Mouse (Mus musculus) cerebellum, postnatal 25 days (tissue): ENCODE results near the gene Cldn3.
"Not testable (repeated sequence)": the region's sequence is repeated elsewhere in the genome, so short reads cannot be mapped to it uniquely, and the experiment has no call there.

Source experiments
- DNase-seq, 2 experiments: peaks; one replicate each; pipeline ENCODE4 v3.0.0; 2021; ENCODE audit warnings: mixed read lengths in 2 of 2

Gene Cldn3

DNA sequence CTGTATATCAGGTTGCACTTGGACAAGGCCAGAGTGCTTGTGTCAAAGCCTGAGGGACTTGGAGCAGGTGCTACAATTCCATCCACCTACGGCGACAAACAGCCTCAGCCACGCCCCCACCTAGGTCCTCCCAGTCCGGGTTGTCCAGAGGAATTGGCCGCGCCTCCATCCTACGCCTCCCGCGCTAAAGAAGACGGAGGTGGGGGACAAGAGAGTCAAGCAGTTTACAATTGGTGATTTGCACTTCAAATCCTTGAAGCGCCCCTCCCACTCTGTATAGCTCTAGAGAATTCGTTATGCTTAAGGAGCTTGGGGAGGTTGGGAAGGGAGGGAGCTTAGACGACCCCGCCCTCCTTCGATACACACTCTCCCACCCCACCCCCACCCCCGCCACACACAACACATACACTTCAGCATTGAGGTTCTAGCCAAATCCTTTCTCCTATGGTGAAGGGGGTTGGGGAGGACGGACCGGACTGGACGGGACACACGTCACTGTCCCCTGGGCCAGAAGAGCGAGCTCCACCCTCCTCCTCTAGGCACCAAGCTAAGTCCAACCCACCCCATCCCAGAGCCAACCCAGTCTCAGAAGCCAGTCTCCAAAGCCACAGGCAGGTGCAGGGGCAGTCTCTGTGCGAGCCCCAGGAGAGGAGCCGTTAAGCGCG lies at the start of gene Cldn3:
Gene Cldn3 (plus strand): TSS at position 582 of the 665 bp plus-strand sequence.
- peak in 1 of 2 experiments; percentile 15 for DNase-seq

GRCm38 (mm10) chr5:134936626-134937185 lies 49.3 kb upstream of the Cldn3 start:
- no peak for DNase-seq

DNA sequence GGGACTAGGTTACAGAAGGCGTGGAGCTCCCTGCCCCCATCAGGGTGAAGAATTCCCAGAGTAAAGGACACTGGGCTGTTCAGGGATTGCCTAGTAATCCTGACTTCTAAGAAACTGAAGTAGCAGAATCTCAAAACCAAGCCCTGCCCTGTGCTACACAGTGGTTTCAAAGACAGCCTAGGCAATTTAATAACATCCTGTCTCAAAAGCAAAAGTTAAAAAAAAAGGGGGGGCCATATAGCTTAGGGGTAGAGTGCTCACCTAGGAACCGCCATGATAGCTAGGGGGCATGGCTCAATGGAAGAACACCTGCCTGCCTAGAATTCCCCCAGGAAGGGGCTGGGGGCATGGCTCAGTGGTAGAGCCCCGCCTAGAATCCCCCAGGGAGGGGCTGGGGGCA lies 46.9 kb upstream of the Cldn3 start:
- no peak for DNase-seq

- DNase-seq: not testable (repeated sequence)
Measured at GRCm38 (mm10) chr5:134939554-134939953, 46.5 kb upstream of the Cldn3 start.

GRCm38 (mm10) chr5:134941472-134942209 lies 44.4 kb upstream of the Cldn3 start:
- no peak for DNase-seq

DNA sequence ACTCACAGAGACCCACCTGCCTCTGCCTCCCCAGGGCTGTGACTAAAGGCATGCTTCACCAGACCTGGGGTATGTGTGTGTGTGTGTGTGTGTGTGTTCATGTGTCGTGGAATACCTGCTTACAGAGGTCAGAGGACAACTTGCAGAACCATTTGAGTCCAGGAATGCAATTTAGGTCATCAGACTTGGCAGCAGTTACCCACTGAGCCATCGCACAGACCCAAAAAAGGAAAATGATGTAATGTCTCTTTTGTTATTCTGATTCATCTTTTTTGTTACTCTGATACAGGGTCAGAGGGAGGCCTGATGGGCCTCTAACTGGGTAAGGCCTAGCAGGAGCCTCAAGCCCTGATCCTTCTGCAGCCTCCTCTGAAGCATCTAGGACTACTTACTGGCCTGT lies 43.3 kb upstream of the Cldn3 start:
- peak in 1 of 2 experiments; percentile 22 for DNase-seq

DNA sequence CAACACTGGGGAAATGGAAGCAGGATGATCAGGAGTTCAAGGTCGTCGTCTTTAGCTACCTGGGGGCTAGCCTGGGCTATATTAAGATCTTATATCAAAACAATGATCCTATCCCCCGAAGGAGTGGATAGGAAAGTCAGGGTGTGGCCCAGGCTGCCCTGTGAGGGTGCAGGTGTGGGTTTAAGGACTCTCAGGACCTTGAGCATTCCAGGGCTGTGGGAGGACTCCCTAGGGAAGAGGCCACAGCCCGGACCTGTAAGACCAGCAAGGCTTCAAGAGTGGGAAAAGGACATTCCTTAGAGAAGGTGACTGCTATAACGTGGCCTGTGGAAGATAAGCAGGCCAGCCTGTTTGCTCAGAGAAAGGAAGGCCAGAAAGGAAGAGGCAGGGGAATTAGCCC lies 41.8 kb upstream of the Cldn3 start:
- no peak for DNase-seq

- DNase-seq: no peak
Measured at GRCm38 (mm10) chr5:134945266-134945959, 40.6 kb upstream of the Cldn3 start.

DNA sequence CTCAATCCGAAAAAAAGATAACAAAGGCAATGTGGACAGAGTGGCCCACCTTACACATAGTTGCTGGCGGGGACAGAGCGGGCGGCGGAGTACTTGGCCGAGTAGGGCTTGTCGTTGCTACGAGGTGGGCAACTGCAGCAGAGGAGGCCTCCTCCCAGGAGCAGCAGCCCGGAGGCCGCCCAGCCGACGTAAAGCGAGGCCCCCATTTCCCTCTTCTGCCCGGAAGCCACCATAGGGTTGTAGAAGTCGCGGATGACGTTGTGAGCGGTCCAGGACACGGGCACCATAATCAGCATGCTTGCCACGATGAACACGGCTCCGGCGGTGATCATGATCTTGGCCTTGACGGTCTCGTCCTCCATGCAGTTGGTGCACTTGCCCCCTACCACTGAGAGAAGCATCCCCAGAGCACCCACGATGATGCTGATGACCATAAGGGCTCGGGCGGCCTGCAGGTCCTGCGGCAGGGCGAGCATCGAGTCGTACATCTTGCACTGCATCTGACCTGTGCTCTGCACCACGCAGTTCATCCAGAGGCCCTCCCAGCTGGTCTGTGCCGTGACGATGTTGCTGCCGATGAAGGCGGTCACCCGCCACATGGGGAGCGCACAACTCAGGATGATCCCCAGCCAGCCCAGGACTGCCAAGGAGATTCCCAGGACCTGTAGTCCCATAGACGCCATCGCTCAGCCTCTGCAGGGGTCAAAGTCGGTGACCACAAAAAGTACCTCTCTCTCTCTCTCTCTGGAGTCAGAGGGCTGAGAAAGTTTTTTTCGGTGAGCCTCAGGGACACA lies 39.8 kb upstream of the Cldn3 start:
- no peak for DNase-seq

GRCm38 (mm10) chr5:134946857-134947255 lies 39.2 kb upstream of the Cldn3 start, which contains the start of gene Cldn4:
Gene Cldn4 (minus strand): TSS chr5:134946934.
- DNase-seq: no peak

GRCm38 (mm10) chr5:134947420-134948084 lies 38.5 kb upstream of the Cldn3 start:
- DNase-seq: no peak

DNA sequence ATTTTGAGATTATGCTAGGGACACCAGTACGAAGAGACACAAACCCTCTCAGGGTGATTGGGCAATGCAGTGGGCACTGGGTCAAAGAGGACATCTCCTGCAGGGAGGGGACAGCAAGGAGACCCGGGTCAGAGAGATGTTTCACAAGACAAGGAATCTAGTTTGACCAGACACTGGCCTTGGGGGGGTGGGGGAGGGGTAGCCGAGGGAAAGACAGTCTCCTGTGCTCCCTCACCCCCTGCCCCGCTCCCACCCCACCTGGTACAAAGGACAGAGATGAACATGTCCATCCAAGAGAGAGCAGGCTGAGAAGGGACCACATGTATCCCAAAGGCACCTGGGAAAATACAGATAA lies 38.0 kb upstream of the Cldn3 start:
- no peak for DNase-seq

DNA sequence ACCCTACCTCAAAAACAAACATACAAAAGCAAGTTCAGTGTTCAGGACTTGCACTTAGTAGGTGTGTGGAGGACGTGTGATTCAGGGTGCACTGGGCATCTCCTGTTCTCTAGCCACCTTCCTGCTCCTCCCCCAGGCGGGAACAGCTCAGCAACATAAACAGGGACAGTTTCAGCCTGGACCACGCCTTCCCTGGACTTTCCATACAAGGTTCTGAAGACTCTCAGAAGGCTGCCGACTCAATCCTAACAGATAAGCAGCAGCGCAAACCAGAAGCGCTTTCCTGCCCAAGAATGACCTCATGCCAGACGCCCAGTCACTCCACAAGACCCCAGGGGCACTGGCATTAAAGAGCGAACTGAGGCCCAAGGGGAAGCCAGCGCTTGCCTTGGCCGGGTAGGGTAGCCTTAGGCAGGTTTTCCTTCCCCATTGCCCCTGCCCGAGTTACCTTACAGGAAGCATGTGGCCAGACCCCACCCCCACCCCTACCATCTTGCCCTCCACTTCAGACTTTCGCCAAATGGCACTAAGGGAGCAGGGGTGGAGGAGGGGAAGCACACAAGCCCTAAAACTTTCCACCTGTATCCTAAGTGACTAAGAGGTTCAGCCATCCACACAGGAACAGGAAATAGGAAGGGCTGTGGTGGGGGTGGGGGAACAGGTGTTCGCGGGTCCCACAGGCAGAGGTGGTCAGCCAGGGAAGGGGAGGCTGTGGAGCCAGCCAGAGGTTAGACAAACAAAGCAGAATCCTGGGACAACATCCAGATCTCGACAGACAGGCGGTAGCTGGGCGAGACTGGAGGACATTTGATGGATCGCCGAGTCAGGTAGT lies 34.7 kb upstream of the Cldn3 start:
- DNase-seq: no peak

GRCm38 (mm10) chr5:134955491-134955890 lies 30.5 kb upstream of the Cldn3 start:
- no peak for DNase-seq

- DNase-seq: peak in 1 of 2 experiments; percentile 26
Measured at GRCm38 (mm10) chr5:134959114-134959513, 26.9 kb upstream of the Cldn3 start.

GRCm38 (mm10) chr5:134960430-134960829 lies 25.6 kb upstream of the Cldn3 start:
- no peak for DNase-seq

- no peak for DNase-seq
Measured at GRCm38 (mm10) chr5:134961519-134961918, 24.5 kb upstream of the Cldn3 start.

DNA sequence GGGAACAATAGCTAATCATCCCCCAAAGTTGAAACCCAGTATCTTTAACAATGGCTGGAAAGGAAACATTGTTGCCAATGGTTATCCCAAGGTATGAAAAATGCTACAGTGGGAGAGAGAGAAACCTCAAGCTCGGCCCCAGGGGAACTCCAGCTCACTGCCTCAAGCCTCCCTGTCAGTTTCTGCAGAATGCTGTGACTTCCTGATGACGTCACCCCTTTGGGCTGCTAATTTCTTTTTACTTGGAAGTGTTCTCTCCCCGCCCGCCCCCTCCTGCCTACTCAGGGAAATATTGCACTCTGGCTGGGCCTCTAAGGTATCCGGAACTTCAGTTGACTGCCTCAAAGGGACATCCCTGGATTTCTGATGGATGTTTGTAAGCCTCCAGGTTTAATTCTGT lies 22.5 kb upstream of the Cldn3 start:
- DNase-seq: no peak

DNA sequence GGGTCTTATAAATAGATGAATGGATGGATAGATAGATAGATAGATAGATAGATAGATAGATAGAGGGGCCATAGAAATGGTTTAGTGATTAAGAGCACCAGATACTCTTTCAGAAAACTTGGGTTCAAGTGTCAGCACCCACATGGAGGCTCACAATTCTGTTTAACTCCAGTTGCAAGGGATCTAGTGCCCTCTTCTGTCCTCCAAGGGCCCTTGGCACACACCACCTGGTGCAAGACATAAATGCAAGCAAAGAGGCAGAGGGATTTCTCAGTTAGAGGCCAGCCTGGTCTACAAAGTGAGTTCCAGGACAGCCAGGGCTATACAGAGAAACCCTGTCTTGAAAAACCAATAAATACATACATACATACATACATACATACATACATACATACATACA lies 21.4 kb upstream of the Cldn3 start:
- DNase-seq: not testable (repeated sequence)

GRCm38 (mm10) chr5:134965473-134965851 lies 20.6 kb upstream of the Cldn3 start:
- peak; percentile 68 to 85 for DNase-seq
